Mouse (Mus musculus) bone marrow, adult 2 months (tissue): ENCODE results near the gene Myl7.

Experiments
- CTCF ChIP-seq: fragments of 200-500 bp; IDR thresholded peaks from 2 replicates; pipeline ENCODE4 v1.5.1; 2011; ENCODE audit warnings: low read length, control low read depth; ENCODE audit not compliant: control insufficient read depth, insufficient read depth
- POLR2A ChIP-seq: fragments of 200-500 bp; IDR thresholded peaks from 2 replicates; pipeline ENCODE4 v1.6.1; 2011; ENCODE audit warnings: low read depth, mild to moderate bottlenecking, control low read depth, low read length, borderline replicate concordance; ENCODE audit not compliant: control insufficient read depth

DNA sequence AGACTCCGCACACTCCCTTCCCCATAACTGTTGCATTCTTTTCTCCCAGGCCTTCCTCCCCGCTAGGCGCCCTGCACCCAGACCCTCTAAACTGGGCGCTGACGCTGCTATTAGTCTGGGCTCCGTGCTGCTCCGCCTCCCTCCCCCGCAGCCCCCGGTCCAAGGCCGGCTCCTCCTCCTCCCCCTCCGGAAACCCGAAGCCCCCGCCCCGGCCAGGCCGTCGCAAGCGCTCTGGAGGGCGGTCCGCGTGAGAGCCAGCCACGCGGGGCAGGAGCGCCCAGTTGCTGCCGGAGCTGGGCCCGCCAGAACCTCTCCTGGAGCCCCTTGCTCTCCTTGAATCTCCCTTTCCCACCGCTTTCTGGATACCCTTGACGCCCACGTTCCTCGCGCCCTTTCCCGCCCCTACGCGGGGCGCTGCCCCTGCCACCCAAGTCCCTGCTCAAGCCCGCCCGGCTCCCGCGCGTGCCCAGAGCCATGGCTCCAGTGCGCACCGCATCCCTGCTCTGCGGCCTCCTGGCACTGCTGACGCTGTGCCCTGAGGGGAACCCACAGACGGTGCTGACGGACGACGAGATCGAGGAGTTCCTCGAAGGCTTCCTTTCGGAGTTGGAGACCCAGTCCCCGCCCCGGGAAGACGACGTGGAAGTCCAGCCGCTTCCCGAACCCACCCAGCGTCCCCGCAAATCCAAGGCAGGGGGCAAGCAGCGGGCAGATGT lies 36.7 kb downstream of the Myl7 start, which contains the start of gene Aebp1:
- TF ChIP-seq CTCF (no peak), POLR2A (no peak)
